Mouse (Mus musculus) ovary, adult 18-20 months (tissue): ENCODE data around the gene Fam92a.
"Not testable (repeated sequence)": the region's sequence is repeated elsewhere in the genome, so short reads cannot be mapped to it uniquely, and the experiment has no call there.

ENCODE experiments used
- DNase-seq: peaks from one replicate; pipeline ENCODE4 v3.0.0; 2022; ENCODE audit warnings: low spot score, mixed read lengths

Gene Fam92a

DNA sequence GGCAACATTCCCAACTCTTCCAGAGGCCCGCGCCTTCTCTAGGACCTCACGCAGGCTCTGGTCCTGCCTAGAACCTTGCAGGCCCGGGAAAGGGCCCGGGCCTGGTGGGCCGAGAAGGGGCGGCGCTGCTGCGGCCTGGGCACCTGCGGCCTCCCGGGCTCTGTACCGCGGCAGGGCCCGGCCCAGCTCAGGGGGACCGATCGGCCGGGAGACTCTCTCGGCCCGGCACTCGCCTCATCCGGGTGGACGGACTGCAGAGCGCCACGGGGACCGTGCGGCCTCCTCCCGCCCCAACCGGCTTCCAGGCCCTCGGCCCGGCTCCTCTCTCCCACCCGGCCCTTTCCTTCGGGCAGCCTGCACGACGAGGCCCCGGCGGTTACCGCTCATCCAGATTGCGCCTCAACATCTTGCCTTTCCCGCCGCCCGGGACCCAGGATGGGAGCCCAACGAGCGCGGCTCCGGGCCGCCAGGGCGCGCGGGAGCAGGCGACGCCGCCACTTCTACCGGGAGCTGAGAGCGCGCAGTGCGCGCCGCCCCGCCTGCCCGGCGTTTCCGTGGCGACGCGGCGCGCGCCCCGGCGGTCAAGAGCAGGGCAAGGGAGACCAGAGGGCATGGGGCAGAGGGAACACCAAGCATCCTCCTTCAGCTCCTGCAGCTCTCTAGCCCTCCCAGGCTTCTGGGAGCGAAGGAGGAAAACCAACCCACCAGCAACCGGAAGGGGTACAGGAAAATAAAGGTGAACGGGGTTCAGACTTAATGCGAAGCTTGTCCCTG is at the start of gene Fam92a:
TSS of gene Fam92a (minus strand) at position 698 of the 774 bp plus-strand sequence.
- DNase-seq, result peak; percentile 47

DNA sequence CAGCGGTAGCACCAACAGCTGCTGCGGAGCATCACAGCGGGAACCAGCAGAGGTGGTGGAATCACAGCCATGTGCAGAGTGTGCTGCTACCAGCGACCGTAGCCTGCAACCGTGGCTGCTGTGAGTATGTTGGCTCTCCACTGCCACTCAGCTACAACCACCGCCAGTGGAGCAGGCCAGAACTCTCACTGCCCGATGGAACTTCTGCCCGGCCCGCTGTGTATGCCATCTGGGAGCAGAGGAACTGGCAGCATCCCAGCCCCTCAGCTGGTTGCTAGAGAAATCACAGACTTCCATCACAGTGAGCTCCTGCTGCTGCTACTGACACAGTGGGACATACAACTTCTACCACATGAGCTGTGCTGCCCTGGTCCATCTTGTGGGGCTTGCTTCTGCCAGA is 7.2 kb upstream of the Fam92a start:
- no peak for DNase-seq

DNA sequence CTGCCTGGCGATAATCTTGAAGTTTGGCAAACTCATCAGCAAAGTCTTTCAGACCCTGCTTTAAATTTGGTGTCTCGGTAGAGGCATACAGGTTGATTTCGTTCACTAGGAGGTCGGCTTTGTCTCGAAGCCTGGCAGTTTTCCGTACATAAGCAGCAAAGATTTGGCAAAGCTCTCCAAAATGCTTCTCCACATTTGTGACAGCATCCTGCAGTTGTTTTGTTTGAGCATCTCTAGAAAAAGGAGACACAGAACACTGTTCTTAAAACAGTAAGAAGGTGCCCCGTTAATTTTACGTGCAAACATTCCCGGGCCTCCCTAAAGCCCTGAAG is 863 bp downstream of the Fam92a start:
- DNase-seq, result no peak

- no peak for DNase-seq
These were observed 24.2 kb downstream of the Fam92a start for GRCm38 (mm10) chr4:12147660-12148059.

DNA sequence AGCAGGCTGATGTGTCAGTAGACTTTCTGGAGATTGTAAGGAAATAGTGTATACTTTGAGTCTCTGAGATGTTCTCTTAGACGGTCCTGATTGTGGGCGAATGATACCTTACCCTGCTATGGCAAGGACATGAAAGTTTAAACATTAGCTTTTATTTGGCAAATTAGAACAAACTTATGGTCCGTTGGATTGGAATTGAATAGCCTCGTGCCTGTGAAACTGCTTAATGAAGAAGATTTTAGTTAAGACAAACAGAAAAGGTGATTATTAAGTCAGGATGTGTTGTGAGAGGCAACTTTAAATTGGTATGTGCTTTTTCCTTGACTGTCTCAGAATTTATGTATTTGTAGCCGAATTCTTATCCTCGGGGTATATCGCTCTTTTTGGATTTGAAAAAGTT is 30.3 kb downstream of the Fam92a start:
- DNase-seq, result not testable (repeated sequence)

GRCm38 (mm10) chr4:12140592-12141062 is 31.2 kb downstream of the Fam92a start:
- DNase-seq, result not testable (repeated sequence)

- DNase-seq, result peak; percentile 69
These were observed 31.7 kb downstream of the Fam92a start, which contains the start of gene Rbm12b1 for GRCm38 (mm10) chr4:12140141-12140567. Gene Rbm12b1, plus strand, starts transcription at chr4:12140264.
